Mouse (Mus musculus): ENCODE data around the gene Cklf. TPM values are rescaled to one million over a fixed set of nuclear protein-coding genes. Genes with fewer than 3 reads are reported as not detected.

The Cklf gene
- total RNA-seq, 1 experiment = 42.7 TPM

DNA sequence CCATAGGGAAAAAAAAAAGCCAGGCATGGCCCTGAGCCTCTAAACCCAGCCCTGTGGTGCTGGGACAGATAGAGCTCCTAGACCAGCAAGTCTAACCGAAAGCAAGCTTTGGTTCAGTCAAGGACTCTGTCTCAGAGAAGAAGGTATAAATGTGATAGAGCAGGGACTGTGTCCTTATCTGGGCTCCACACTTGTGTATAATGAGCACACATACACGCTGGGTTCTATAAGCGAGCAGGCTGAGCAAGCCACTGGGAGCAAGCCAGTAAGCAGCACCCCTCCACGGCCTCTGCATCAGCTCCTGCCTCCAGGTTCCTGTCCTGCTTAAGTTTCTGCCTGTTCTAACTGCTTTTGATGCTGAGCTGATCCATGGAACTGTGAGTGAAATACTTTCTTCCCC, 18.6 kb upstream of the Cklf start:
- TF ChIP-seq CHD2 (IDR thresholded peaks at IDR 0.05; ENCODE audit: low read depth, low read length) = no peak
- TF ChIP-seq MAFK (IDR thresholded peaks at IDR 0.05; ENCODE audit: insufficient read depth, low read depth, low read length) = no peak
- TF ChIP-seq ZC3H11A (IDR thresholded peaks at IDR 0.05; ENCODE audit: borderline replicate concordance, low read depth, low read length) = no peak
- no peak for TF ChIP-seq ZNF384 (IDR thresholded peaks at IDR 0.05; ENCODE audit: low read depth, low read length)
- TF ChIP-seq HCFC1 (IDR thresholded peaks at IDR 0.05; ENCODE audit: borderline replicate concordance, insufficient read depth, low read length) = no peak
- no peaks in the 10 kb centered on the region for H3K9me3 ChIP-seq (ENCODE audit: control insufficient read depth, insufficient read depth, low read depth, low read length)
- in situ Hi-C loops (cut with MboI; ENCODE audit: low sequenced_read_pairs in 2 of 2, unreplicated experiment in 2 of 2) = no loop called here
- H3K4me3 ChIP-seq (ENCODE audit: insufficient read depth in 1 of 2, low read depth in 1 of 2, low read length in 2 of 2, poor library complexity in 1 of 2, severe bottlenecking in 1 of 2) = no peak overlapping the region
- H3K9ac ChIP-seq (ENCODE audit: insufficient read depth, low read depth, low read length, poor library complexity, severe bottlenecking) = no peak overlapping the region
- no peak for DNase-seq (ENCODE audit: low read depth, low spot score)
- peaks cover 23% of the 10 kb centered on the region for H3K36me3 ChIP-seq (ENCODE audit: control insufficient read depth, insufficient read depth, low read length, poor library complexity, severe bottlenecking)
- no peaks in the 10 kb centered on the region for H3K4me1 ChIP-seq (ENCODE audit: control insufficient read depth in 2 of 2, insufficient read depth in 2 of 2, low read length in 2 of 2, poor library complexity in 1 of 2)
- H3K27ac ChIP-seq (ENCODE audit: insufficient read depth, low read depth, low read length, poor library complexity, severe bottlenecking) = no peak overlapping the region

GRCm38 (mm10) chr8:104232919-104233318, 17.7 kb upstream of the Cklf start:
- no peaks in the 10 kb centered on the region for H3K9me3 ChIP-seq (ENCODE audit: control insufficient read depth, insufficient read depth, low read depth, low read length)
- in situ Hi-C loops (cut with MboI; ENCODE audit: low sequenced_read_pairs in 2 of 2, unreplicated experiment in 2 of 2) = no loop called here
- H3K4me1 ChIP-seq (ENCODE audit: control insufficient read depth in 2 of 2, insufficient read depth in 2 of 2, low read length in 2 of 2, poor library complexity in 1 of 2) = no peaks in the 10 kb centered on the region
- no peak overlapping the region for H3K9ac ChIP-seq (ENCODE audit: insufficient read depth, low read depth, low read length, poor library complexity, severe bottlenecking)
- H3K4me3 ChIP-seq (ENCODE audit: insufficient read depth in 1 of 2, low read depth in 1 of 2, low read length in 2 of 2, poor library complexity in 1 of 2, severe bottlenecking in 1 of 2) = no peak overlapping the region
- H3K27ac ChIP-seq (ENCODE audit: insufficient read depth, low read depth, low read length, poor library complexity, severe bottlenecking) = no peak overlapping the region
- TF ChIP-seq MAFK (IDR thresholded peaks at IDR 0.05; ENCODE audit: insufficient read depth, low read depth, low read length) (no peak), ZNF384 (IDR thresholded peaks at IDR 0.05; ENCODE audit: low read depth, low read length) (no peak), ZC3H11A (IDR thresholded peaks at IDR 0.05; ENCODE audit: borderline replicate concordance, low read depth, low read length) (no peak), CHD2 (IDR thresholded peaks at IDR 0.05; ENCODE audit: low read depth, low read length) (no peak), HCFC1 (IDR thresholded peaks at IDR 0.05; ENCODE audit: borderline replicate concordance, insufficient read depth, low read length) (no peak)
- no peak for DNase-seq (ENCODE audit: low read depth, low spot score)
- H3K36me3 ChIP-seq (ENCODE audit: control insufficient read depth, insufficient read depth, low read length, poor library complexity, severe bottlenecking) = peaks cover 19% of the 10 kb centered on the region; the same call in 1 of the 2 replicates

- no peak for DNase-seq (ENCODE audit: low read depth, low spot score)
- Histone ChIP-seq H3K4me1 (ENCODE audit: control insufficient read depth in 2 of 2, insufficient read depth in 2 of 2, low read length in 2 of 2, poor library complexity in 1 of 2) (no peaks in the 10 kb centered on the region), H3K9me3 (ENCODE audit: control insufficient read depth, insufficient read depth, low read depth, low read length) (no peaks in the 10 kb centered on the region), H3K9ac (ENCODE audit: insufficient read depth, low read depth, low read length, poor library complexity, severe bottlenecking) (no peak overlapping the region), H3K36me3 (ENCODE audit: control insufficient read depth, insufficient read depth, low read length, poor library complexity, severe bottlenecking) (peaks cover 18% of the 10 kb centered on the region), H3K27ac (ENCODE audit: insufficient read depth, low read depth, low read length, poor library complexity, severe bottlenecking) (no peak overlapping the region), H3K4me3 (ENCODE audit: insufficient read depth in 1 of 2, low read depth in 1 of 2, low read length in 2 of 2, poor library complexity in 1 of 2, severe bottlenecking in 1 of 2) (no peak overlapping the region)
- TF ChIP-seq ZNF384 (IDR thresholded peaks at IDR 0.05; ENCODE audit: low read depth, low read length) (no peak), HCFC1 (IDR thresholded peaks at IDR 0.05; ENCODE audit: borderline replicate concordance, insufficient read depth, low read length) (no peak), ZC3H11A (IDR thresholded peaks at IDR 0.05; ENCODE audit: borderline replicate concordance, low read depth, low read length) (no peak), CHD2 (IDR thresholded peaks at IDR 0.05; ENCODE audit: low read depth, low read length) (no peak), MAFK (IDR thresholded peaks at IDR 0.05; ENCODE audit: insufficient read depth, low read depth, low read length) (no peak)
- in situ Hi-C loops (cut with MboI; ENCODE audit: low sequenced_read_pairs in 2 of 2, unreplicated experiment in 2 of 2) = no loop called here
These were observed 16.1 kb upstream of the Cklf start for GRCm38 (mm10) chr8:104234573-104234972.

DNA sequence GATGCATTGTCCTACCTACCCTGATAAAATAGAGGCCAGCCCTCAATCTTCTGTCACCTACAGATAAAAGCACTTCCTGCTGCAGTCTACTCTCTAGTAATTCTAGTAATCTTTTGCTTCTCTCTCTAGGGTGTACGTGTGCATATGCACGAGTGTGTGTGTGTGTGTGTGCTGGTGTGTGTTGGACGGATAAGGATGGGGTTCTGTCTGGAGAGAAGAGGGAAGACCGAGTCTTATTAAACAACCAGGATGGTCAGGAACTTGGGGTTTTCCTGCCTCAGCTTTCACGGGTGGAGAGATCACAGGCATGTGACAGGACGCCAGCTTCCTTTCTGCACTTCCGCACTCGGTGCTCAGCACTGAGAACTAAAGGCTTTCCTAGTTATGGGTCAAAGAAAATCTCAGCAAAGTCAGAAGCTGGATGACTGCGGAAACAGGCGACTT, 11.2 kb upstream of the Cklf start:
- Histone ChIP-seq H3K4me1 (ENCODE audit: control insufficient read depth in 2 of 2, insufficient read depth in 2 of 2, low read length in 2 of 2, poor library complexity in 1 of 2) (no peaks in the 10 kb centered on the region), H3K36me3 (ENCODE audit: control insufficient read depth, insufficient read depth, low read length, poor library complexity, severe bottlenecking) (peaks cover 26% of the 10 kb centered on the region), H3K27ac (ENCODE audit: insufficient read depth, low read depth, low read length, poor library complexity, severe bottlenecking) (no peak overlapping the region), H3K9ac (ENCODE audit: insufficient read depth, low read depth, low read length, poor library complexity, severe bottlenecking) (no peak overlapping the region), H3K9me3 (ENCODE audit: control insufficient read depth, insufficient read depth, low read depth, low read length) (no peaks in the 10 kb centered on the region), H3K4me3 (ENCODE audit: insufficient read depth in 1 of 2, low read depth in 1 of 2, low read length in 2 of 2, poor library complexity in 1 of 2, severe bottlenecking in 1 of 2) (no peak overlapping the region)
- TF ChIP-seq HCFC1 (IDR thresholded peaks at IDR 0.05; ENCODE audit: borderline replicate concordance, insufficient read depth, low read length) (no peak), ZC3H11A (IDR thresholded peaks at IDR 0.05; ENCODE audit: borderline replicate concordance, low read depth, low read length) (no peak), MAFK (IDR thresholded peaks at IDR 0.05; ENCODE audit: insufficient read depth, low read depth, low read length) (no peak), ZNF384 (IDR thresholded peaks at IDR 0.05; ENCODE audit: low read depth, low read length) (no peak), CHD2 (IDR thresholded peaks at IDR 0.05; ENCODE audit: low read depth, low read length) (no peak)
- in situ Hi-C loops (cut with MboI; ENCODE audit: low sequenced_read_pairs in 2 of 2, unreplicated experiment in 2 of 2) = no loop called here
- DNase-seq (ENCODE audit: low read depth, low spot score) = no peak

All from ES-E14 (cell line).